Mouse (Mus musculus) lung, postnatal 0 days (tissue): ENCODE data around the gene Ppp1r32. TPM values are rescaled to one million over a fixed set of nuclear protein-coding genes. Genes with fewer than 3 reads are reported as not detected.

Experiments used
- ATAC-seq: fragments of 200-750 bp; cut with Nextera tagmentation; 2 replicates; pipeline ENCODE4 v1.8.0; 2017; ENCODE audit warnings: moderate library complexity
- DNase-seq: peaks from one replicate; pipeline ENCODE4 v3.0.0-alpha.2; 2016; ENCODE audit warnings: low spot score
- H3K27ac ChIP-seq: fragments of 300-500 bp; sonication (generic); 2 replicates; pipeline ENCODE4 v1.5.1; 2014; ENCODE audit warnings: antibody characterized with exemption, mild to moderate bottlenecking, low read length, mixed read lengths
- H3K27me3 ChIP-seq: fragments of 300-500 bp; sonication (generic); replicated peaks from 2 replicates; pipeline ENCODE4 v1.6.1; 2014; ENCODE audit warnings: low read length, mixed read lengths; ENCODE audit not compliant: insufficient read depth
- H3K36me3 ChIP-seq: fragments of 300-500 bp; sonication (generic); 2 replicates; pipeline ENCODE4 v1.6.1; 2014; ENCODE audit warnings: low read length, mixed read lengths; ENCODE audit not compliant: insufficient read depth
- H3K4me1 ChIP-seq: fragments of 300-500 bp; sonication (generic); 2 replicates; pipeline ENCODE4 v1.6.1; 2014; ENCODE audit warnings: antibody characterized with exemption, low read depth, low read length, mixed read lengths; ENCODE audit not compliant: insufficient read depth
- H3K4me2 ChIP-seq: fragments of 300-500 bp; sonication (generic); replicated peaks from 2 replicates; pipeline ENCODE4 v1.6.1; 2014; ENCODE audit warnings: low read depth, mild to moderate bottlenecking, low read length, moderate library complexity, mixed read lengths
- H3K4me3 ChIP-seq: fragments of 300-500 bp; sonication (generic); 2 replicates; pipeline ENCODE4 v1.5.1; 2014; ENCODE audit warnings: low read depth, low read length
- H3K9ac ChIP-seq: fragments of 300-500 bp; sonication (generic); replicated peaks from 2 replicates; pipeline ENCODE4 v1.6.1; 2014; ENCODE audit warnings: low read depth, mild to moderate bottlenecking
- H3K9me3 ChIP-seq: fragments of 300-500 bp; sonication (generic); 2 replicates; pipeline ENCODE4 v1.6.1; 2016; ENCODE audit warnings: low read length, mixed read lengths
- CTCF ChIP-seq: IDR thresholded peaks from 2 replicates; pipeline ENCODE4 v1.5.1; 2016; ENCODE audit warnings: antibody characterized with exemption, mild to moderate bottlenecking
- EP300 ChIP-seq: IDR thresholded peaks from 2 replicates; pipeline ENCODE4 v1.6.1; 2016; ENCODE audit warnings: antibody characterized with exemption, mild to moderate bottlenecking, control low read depth
- WGBS: fragments of 180-500 bp; shearing (Covaris S2); extraction: QIAGEN DNeasy Blood & Tissue Kit; methylation state at CpG from one replicate; pipeline ENCODE4 v1.1.7; 2014; 5-methylcytosine and 5-hydroxymethylcytosine counted together
- polyA plus RNA-seq: library from polyadenylated mRNA; unstranded; fragments of >200 nt; fragmentation: Nextera tagmentation; extraction: Ambion mirVana; gene quantifications from 2 replicates; pipeline ENCODE4 v1.2.1, GENCODE M21; 2015

Ppp1r32 gene
- polyA plus RNA-seq, 1 experiment from 2014 or later: 2.6 TPM

DNA sequence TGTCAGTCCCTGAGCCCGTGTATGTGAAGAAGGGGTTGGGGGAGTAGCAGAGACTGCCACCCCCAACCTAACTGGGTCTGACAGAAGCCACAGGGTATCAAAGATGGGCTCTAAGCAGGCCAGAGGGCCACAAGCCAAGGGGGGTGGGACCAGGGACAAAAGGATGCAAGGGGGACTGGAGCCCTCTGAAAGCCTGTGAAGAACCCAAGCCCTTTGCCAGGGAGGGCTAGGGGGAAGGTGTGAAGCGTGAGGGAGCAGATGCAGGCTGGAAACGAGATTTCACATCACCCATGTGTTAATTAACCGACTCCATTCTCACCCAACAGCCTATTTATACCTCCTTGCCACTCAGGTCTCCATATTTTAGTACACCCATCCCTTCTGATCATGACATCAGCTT is 50.9 kb downstream of the Ppp1r32 start:
- H3K4me1 ChIP-seq: peaks cover 8% of the 10 kb centered on the region; the same call in 1 of the 2 replicates
- ATAC-seq (no peak), DNase-seq (no peak)
- H3K9ac ChIP-seq: no peak overlapping the region
- TF ChIP-seq EP300: no peak
- no peak for TF ChIP-seq CTCF
- H3K4me3 ChIP-seq: no peak overlapping the region
- no peak overlapping the region for H3K27ac ChIP-seq
- no peaks in the 10 kb centered on the region for H3K27me3 ChIP-seq
- no peak overlapping the region for H3K4me2 ChIP-seq
- H3K9me3 ChIP-seq: no peaks in the 10 kb centered on the region
- 38% methylated on average over 4 of the region's 4 CpGs for WGBS
- H3K36me3 ChIP-seq: no peaks in the 10 kb centered on the region

DNA sequence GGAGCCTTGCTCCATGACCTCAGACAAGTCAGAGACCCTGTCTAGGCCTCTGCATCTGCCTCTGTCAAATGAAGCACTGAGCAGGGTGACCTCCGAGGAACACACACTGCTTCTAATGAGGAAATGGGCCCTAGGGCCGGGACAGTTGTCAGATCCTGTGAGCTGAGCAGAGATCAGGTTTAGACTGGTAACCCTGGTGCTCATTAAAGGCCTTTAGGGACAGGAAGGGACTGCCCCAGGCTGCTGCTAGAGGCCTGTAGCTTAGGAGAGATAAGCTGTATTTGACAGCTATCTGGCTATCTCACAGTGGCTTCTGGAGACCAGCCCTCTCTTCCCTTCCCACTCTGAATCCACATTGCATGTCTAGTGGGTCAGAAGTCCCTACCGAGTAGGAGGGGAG is 51.3 kb downstream of the Ppp1r32 start:
- Histone ChIP-seq H3K36me3 (no peaks in the 10 kb centered on the region), H3K27me3 (no peaks in the 10 kb centered on the region), H3K4me1 (peaks cover 8% of the 10 kb centered on the region; the same call in 1 of the 2 replicates), H3K4me3 (no peak overlapping the region), H3K27ac (no peak overlapping the region), H3K9ac (no peak overlapping the region), H3K4me2 (no peak overlapping the region), H3K9me3 (no peaks in the 10 kb centered on the region)
- no peak for DNase-seq
- no peak for ATAC-seq
- no peak for TF ChIP-seq EP300
- TF ChIP-seq CTCF: no peak
- WGBS: 36% methylated on average over 3 of the region's 3 CpGs

- Histone ChIP-seq H3K4me3 (no peak overlapping the region), H3K27ac (no peak overlapping the region), H3K27me3 (no peaks in the 10 kb centered on the region), H3K9ac (no peak overlapping the region), H3K36me3 (no peaks in the 10 kb centered on the region), H3K4me2 (no peak overlapping the region), H3K9me3 (no peaks in the 10 kb centered on the region), H3K4me1 (peaks cover 3% of the 10 kb centered on the region; the same call in 1 of the 2 replicates)
- ATAC-seq (no peak), DNase-seq (no peak)
- 65% methylated on average over 8 of the region's 8 CpGs for WGBS
- no peak for TF ChIP-seq EP300
- TF ChIP-seq CTCF: no peak
Observed at GRCm38 (mm10) chr19:10429371-10429770, 53.4 kb downstream of the Ppp1r32 start.

DNA sequence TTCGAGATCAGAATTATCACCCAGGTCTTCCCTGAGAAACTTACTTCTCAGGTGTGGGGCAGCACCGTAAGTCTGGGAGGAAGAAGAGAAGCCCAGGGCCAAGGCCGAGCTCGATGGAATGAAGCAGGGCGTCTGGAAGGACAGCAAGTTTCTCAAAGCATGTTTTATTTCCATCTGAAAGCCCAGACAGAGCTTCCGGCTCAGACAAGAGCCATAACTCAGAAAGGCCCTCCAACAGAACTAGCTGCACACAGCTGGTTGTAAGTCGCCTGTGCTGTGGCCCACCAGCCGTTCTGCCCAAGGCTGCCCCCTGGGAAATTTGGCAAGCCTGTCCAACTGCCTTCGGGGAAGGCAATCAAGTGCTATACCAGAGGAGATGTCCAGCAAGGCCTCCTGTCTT is 55.3 kb downstream of the Ppp1r32 start:
- Histone ChIP-seq H3K27me3 (no peaks in the 10 kb centered on the region), H3K4me3 (no peak overlapping the region), H3K4me1 (peaks cover 3% of the 10 kb centered on the region; the same call in 1 of the 2 replicates), H3K9me3 (no peaks in the 10 kb centered on the region), H3K9ac (no peak overlapping the region), H3K36me3 (no peaks in the 10 kb centered on the region), H3K27ac (no peak overlapping the region), H3K4me2 (no peak overlapping the region)
- TF ChIP-seq EP300: no peak
- no peak for TF ChIP-seq CTCF
- ATAC-seq (no peak), DNase-seq (no peak)
- WGBS: 76% methylated on average over 9 of the region's 9 CpGs

DNA sequence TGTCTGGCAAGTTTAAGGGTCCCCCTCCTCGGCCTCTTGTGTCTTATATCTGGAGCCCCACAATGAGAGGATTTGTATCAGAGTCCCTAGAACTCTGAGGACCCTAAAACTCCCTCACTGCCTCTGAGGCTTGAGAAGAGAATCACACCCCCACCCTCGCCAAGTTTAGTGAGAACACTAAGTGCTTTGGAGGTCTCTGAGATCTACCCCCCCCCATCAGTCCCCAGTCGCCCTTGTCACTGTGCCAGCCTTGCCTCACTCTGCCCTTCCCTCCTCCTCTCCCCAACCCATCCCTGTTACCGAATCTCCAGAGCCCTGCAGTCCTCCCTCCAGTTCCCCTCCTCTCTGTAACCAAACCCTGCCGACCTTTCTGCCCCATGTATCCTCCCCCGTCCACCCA is 55.9 kb downstream of the Ppp1r32 start:
- no peaks in the 10 kb centered on the region for H3K9me3 ChIP-seq
- no peaks in the 10 kb centered on the region for H3K36me3 ChIP-seq
- TF ChIP-seq EP300 (no peak), CTCF (no peak)
- no peak overlapping the region for H3K27ac ChIP-seq
- 41% methylated on average over 6 of the region's 6 CpGs for WGBS
- no peak overlapping the region for H3K9ac ChIP-seq
- H3K4me1 ChIP-seq: peaks cover 3% of the 10 kb centered on the region; the same call in 1 of the 2 replicates
- no peak overlapping the region for H3K4me2 ChIP-seq
- H3K27me3 ChIP-seq: 0 out of 2 replicates have a peak, but pooled peaks cover 2% of the 10 kb centered on the region
- ATAC-seq (no peak), DNase-seq (no peak)
- no peak overlapping the region for H3K4me3 ChIP-seq

- peaks cover 3% of the 10 kb centered on the region; the same call in 1 of the 2 replicates for H3K4me1 ChIP-seq
- DNase-seq: no peak
- no peak overlapping the region for H3K4me2 ChIP-seq
- no peaks in the 10 kb centered on the region for H3K9me3 ChIP-seq
- 54% methylated on average over 25 of the region's 25 CpGs for WGBS
- no peak overlapping the region for H3K9ac ChIP-seq
- no peak overlapping the region for H3K27ac ChIP-seq
- H3K4me3 ChIP-seq: no peak overlapping the region
- no peak for TF ChIP-seq EP300
- no peak for TF ChIP-seq CTCF
- H3K36me3 ChIP-seq: no peaks in the 10 kb centered on the region
- no peak for ATAC-seq
- H3K27me3 ChIP-seq: 0 out of 2 replicates have a peak, but pooled peaks cover 3% of the 10 kb centered on the region
Observed at GRCm38 (mm10) chr19:10426312-10426711, 56.4 kb downstream of the Ppp1r32 start.
